Mouse (Mus musculus) cerebellum, adult 2 months (tissue): ENCODE measurements around the gene Atf3. TPM values are rescaled to one million over a fixed set of nuclear protein-coding genes. Genes with fewer than 3 reads are reported as not detected.
A peak's percentile ranks its signal among the peaks of the same experiment; 100 is the strongest.
"Not testable (repeated sequence)": the region's sequence is repeated elsewhere in the genome, so short reads cannot be mapped to it uniquely, and the experiment has no call there.

Experiments used
- DNase-seq, 2 experiments: peaks; one replicate each; pipeline ENCODE4 v3.0.0; 2021
- H3K27ac ChIP-seq: fragments of 200-500 bp; 2 replicates; pipeline ENCODE4 v1.5.1; 2012; ENCODE audit warnings: low read length, control low read depth, inconsistent platforms; ENCODE audit not compliant: insufficient read depth
- H3K27me3 ChIP-seq: fragments of 200-500 bp; 2 replicates; pipeline ENCODE4 v1.6.1; 2012; ENCODE audit warnings: inconsistent platforms, mild to moderate bottlenecking, low read length, moderate library complexity; ENCODE audit not compliant: control insufficient read depth, insufficient read depth
- H3K4me1 ChIP-seq: fragments of 200-500 bp; 2 replicates; pipeline ENCODE4 v1.6.1; 2011; ENCODE audit warnings: low read length; ENCODE audit not compliant: control insufficient read depth, insufficient read depth
- H3K4me3 ChIP-seq: fragments of 200-500 bp; replicated peaks from 2 replicates; pipeline ENCODE3; 2011; ENCODE audit warnings: mild to moderate bottlenecking, low read depth, low read length, control low read depth; ENCODE audit not compliant: insufficient read depth
- CTCF ChIP-seq: fragments of 200-500 bp; IDR thresholded peaks from 2 replicates; pipeline ENCODE4 v1.5.1; 2011; ENCODE audit warnings: low read depth, mild to moderate bottlenecking, control low read depth, low read length, moderate library complexity, borderline replicate concordance; ENCODE audit not compliant: insufficient read depth
- POLR2A ChIP-seq: fragments of 200-500 bp; IDR thresholded peaks from 2 replicates; pipeline ENCODE4 v1.6.1; 2011; ENCODE audit warnings: low read length, control low read depth, borderline replicate concordance; ENCODE audit not compliant: insufficient read depth
- WGBS: fragments of 180-500 bp; shearing (Covaris S2); methylation state at CpG from one replicate; pipeline ENCODE4 v1.1.7; 2018; 5-methylcytosine and 5-hydroxymethylcytosine counted together
- polyA plus RNA-seq: library from polyadenylated mRNA; depleted of rRNA; stranded (reverse); fragments of >200 nt; gene quantifications from 2 replicates; pipeline ENCODE4 v1.2.3, GENCODE M21; 2012

Atf3 gene
- polyA plus RNA-seq, 1 experiment = 1.00 TPM

DNA sequence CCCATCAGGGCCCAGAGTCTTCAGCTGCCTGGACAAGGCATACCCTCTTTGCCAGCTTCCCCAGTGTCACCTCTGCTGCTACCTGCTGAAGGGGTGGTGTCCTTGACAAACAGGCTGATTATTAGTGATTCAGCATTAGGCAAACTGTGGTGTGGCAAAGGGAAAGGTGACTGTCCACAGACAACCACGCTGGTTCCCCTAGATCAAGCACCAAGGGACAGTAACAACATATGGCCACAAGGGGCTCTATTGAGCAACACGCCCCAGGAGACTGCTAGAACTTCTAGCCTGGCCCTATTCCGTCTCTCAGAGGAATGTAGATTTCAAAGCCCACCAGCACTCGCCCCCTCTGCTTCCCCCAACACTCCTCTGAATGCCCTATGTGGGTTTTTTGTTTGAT, 64.8 kb downstream of the Atf3 start:
- H3K27me3 ChIP-seq = no peaks in the 10 kb centered on the region
- H3K27ac ChIP-seq = no peak overlapping the region
- no peak for TF ChIP-seq POLR2A
- peak; percentile 76 for TF ChIP-seq CTCF
- 16% methylated on average over 4 of the region's 4 CpGs for WGBS
- DNase-seq = peak; percentile 17 to 44
- no peak overlapping the region for H3K4me3 ChIP-seq
- H3K4me1 ChIP-seq = no peaks in the 10 kb centered on the region

DNA sequence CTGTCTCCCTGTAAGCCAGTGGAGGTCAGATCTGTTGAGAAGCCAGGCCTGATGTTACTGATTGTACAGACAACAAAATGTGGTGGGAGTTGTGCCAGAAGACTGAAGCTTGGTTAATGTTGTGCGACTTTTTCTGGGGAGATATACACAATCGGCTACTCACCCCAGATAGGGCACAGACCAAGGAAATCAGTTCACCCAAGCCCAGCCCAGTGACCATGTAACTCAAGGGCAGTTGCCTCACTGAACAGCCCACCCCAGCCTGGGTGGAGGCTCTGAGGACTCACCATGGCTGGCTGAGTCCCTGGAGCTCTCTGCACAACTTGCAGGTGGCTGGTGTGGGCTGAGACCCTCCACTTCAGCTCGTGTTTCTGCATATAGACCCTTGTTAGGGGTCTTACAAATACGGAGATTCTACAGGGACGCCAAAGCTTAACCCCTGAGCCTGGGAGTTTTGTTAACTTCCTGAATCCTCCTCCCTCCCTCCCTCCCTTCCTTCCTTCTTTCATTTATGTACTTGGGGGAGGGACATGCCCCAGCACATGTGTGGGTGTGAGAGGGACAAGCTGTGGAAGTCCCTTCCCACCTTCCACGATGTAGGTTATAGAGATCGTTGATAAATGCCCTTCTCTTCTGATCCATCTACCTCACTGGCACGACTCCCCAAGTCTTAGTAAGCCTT, 66.8 kb downstream of the Atf3 start:
- TF ChIP-seq CTCF = no peak
- TF ChIP-seq POLR2A = no peak
- 75% methylated on average over 8 of the region's 8 CpGs for WGBS
- no peak for DNase-seq
- Histone ChIP-seq H3K27ac (no peak overlapping the region), H3K4me1 (no peaks in the 10 kb centered on the region), H3K4me3 (no peak overlapping the region), H3K27me3 (no peaks in the 10 kb centered on the region)

DNA sequence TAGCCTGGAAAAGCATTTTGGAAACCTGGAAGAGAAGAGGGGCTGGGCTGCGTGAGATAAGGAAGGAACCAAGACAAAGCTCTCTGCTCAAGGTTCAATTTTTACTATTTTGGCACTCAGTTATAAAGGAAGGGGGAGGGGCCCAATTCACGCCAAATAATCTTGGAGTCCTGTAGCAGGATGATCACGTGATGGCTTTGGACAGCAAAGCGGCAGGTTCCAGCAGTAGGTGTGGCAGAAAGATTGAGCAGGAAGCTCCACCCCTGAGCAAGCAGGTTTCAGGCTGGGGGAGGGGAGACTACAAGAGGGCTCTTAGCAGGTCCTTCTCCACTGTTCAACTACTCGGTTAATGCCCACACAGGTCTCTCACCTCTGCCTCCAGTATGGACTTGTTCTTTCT, 68.3 kb downstream of the Atf3 start:
- WGBS = 78% methylated on average over 5 of the region's 5 CpGs
- DNase-seq, H3K27me3 ChIP-seq, H3K4me1 ChIP-seq, H3K27ac ChIP-seq, H3K4me3 ChIP-seq: not testable (repeated sequence)

DNA sequence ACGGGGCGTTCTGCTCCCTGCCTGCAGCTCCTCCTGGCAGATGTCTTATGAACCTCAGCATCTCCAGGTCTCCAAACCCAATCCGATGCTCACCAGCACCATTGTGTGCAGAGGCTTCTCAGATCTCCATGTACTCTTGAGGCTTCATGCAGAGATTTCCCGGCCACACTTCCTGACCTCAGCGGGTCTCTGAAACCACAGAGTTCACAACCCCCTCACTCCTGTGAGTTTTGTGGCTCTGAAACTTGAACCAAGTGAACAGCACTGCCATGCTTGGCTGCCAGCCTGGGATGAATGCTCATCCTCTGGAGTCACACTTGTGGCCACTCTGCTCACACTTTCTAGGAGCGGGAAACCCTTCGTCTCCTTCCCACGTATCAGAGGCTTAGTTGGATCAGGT, 76.9 kb downstream of the Atf3 start:
- H3K4me3 ChIP-seq = no peak overlapping the region
- no peak for DNase-seq
- no peak for TF ChIP-seq POLR2A
- no peak for TF ChIP-seq CTCF
- no peaks in the 10 kb centered on the region for H3K4me1 ChIP-seq
- H3K27ac ChIP-seq = no peak overlapping the region
- 76% methylated on average over 8 of the region's 8 CpGs for WGBS
- no peaks in the 10 kb centered on the region for H3K27me3 ChIP-seq

DNA sequence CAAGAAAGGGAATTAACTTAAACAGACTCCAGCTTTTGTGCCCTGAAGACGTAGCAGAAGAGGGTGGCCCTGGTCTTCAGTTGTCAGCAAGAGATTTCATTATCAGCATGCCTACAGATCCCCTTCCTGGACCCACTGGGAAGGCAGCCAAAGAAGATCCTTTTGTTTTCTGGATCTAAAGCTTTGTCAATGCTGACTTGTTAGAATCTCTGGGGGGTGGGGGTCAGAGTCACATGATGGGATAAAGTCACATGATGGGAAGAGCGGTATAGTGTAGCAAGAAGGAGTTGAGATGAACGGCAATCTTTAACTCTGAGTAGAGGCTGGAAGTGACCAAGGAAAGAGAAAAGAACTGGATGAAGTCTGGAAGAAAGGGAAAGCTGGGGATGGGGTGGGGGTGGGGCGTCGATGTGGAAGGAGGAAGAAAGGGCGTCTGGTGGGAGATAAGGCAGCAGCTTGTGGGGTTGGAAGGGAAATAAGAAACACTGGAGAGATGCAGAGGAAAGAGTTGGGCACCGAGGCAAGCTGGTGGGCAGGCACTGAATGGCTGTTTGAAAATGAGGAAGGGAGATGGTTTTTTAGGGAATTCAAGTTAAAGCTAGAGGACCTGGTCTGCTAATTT, 78.9 kb downstream of the Atf3 start:
- DNase-seq = no peak
- WGBS = 60% methylated on average over 7 of the region's 7 CpGs
- TF ChIP-seq CTCF (no peak), POLR2A (no peak)
- no peaks in the 10 kb centered on the region for H3K27me3 ChIP-seq
- no peaks in the 10 kb centered on the region for H3K4me1 ChIP-seq
- H3K4me3 ChIP-seq = no peak overlapping the region
- H3K27ac ChIP-seq = no peak overlapping the region

DNA sequence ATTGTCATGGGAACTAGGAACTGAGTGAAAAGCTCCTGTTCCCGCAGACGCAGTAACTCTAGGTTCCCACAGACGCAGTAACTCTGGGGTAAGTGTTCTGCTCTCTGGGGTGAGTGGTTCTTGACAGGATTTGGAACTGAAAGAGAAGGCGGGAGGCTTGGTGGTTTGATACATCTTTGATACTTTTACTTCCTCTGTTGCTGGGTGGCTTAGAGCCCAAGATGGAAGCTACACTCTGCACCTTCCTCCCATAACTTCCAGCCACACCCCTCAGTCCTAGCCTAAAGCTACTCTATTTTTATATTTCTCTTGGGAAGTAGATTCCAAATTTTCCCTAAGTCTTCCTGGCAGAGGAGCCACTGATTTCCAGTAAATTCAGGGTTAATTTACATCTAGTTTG, 79.4 kb downstream of the Atf3 start:
- no peaks in the 10 kb centered on the region for H3K27me3 ChIP-seq
- DNase-seq = no peak
- H3K4me1 ChIP-seq = no peaks in the 10 kb centered on the region
- whole genome bisulfite sequencing = 80% methylated on average over 4 of the region's 4 CpGs
- H3K4me3 ChIP-seq = no peak overlapping the region
- TF ChIP-seq CTCF = no peak
- TF ChIP-seq POLR2A = no peak
- H3K27ac ChIP-seq = no peak overlapping the region

DNA sequence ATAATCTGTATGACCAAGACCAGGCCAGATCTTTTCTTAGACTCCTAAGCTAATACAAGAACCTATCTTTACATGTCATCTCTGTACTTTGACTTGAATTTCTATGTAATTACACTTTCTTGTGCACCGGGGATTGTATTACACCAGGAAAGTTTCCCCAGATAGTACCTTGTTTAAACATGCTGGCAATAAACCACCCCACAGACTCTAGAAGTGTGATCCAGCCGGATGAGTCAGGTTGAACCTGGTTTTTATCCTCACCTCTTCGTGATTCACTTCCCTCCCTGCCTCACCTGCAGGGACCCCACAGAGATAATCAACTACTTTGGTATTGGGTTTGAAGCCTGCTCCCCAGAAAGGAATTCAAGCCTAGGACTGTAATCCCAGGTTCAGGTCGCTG, 82.4 kb downstream of the Atf3 start:
- 68% methylated on average over 4 of the region's 4 CpGs for WGBS
- no peak overlapping the region for H3K4me3 ChIP-seq
- no peak for TF ChIP-seq POLR2A
- TF ChIP-seq CTCF = no peak

DNA sequence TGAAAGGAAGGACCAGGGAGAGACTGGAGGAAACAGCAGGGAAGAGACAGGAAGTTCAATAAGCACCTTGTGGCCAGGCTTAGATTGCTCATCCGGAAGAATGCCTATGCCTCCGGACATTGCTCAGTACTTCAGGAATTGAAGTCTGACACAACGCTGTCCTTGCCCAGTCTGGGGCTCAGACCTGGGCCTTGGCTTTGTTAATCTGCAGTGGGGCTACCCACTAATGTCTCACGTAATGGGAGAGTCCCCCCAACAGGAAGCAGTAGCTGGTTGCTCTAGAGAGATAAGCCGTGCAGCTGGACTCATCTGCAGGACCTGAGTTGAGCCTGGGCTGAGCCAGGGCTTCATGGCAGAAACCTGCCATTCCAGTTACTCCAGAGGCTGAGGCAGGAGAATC, 84.9 kb downstream of the Atf3 start:
- TF ChIP-seq CTCF (no peak), POLR2A (no peak)
- no peak for DNase-seq
- H3K4me1 ChIP-seq = no peaks in the 10 kb centered on the region
- H3K27ac ChIP-seq = no peak overlapping the region
- 69% methylated on average over 5 of the region's 5 CpGs for WGBS
- no peak overlapping the region for H3K4me3 ChIP-seq
- no peaks in the 10 kb centered on the region for H3K27me3 ChIP-seq

More for the DNA sequence above, 82.4 kb downstream of the Atf3 start:
- no peak overlapping the region for H3K27ac ChIP-seq
- H3K4me1 ChIP-seq = no peaks in the 10 kb centered on the region
- H3K27me3 ChIP-seq = no peaks in the 10 kb centered on the region
- DNase-seq = no peak
